Mouse (Mus musculus): ENCODE results near the gene Stk36.

GRCm38 (mm10) chr1:74565834-74566233 lies 35.4 kb upstream of the Stk36 start:
- no peak for TF ChIP-seq CTCF (IDR thresholded peaks at IDR 0.05)
- TF ChIP-seq EP300 (IDR thresholded peaks at IDR 0.05): no peak
